Mouse (Mus musculus): ENCODE data around the gene Wrap53.
A peak's percentile ranks its signal among the peaks of the same experiment; 100 is the strongest.

The Wrap53 gene

DNA sequence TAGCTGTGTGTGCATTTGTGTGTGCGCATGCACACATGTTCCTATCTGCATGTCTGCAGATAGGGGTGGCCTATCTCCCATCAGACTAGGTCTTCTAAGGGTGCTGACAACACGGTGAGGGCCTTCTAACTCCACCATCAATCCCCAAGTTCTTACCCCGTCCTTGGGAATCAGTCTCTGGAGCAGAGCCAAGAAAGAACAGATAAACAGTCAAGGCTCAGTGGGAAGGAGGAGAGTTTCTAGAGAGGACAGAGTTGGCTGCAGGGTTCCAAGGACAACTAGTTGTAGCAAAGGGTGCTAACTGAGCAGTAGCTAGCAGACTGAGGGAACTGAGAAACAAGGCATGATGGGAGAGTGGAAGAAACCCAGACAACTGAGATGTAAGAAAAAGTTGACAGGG is 21.7 kb upstream of the Wrap53 start:
- no peak for DNase-seq (ENCODE audit: low read depth, low spot score)

DNA sequence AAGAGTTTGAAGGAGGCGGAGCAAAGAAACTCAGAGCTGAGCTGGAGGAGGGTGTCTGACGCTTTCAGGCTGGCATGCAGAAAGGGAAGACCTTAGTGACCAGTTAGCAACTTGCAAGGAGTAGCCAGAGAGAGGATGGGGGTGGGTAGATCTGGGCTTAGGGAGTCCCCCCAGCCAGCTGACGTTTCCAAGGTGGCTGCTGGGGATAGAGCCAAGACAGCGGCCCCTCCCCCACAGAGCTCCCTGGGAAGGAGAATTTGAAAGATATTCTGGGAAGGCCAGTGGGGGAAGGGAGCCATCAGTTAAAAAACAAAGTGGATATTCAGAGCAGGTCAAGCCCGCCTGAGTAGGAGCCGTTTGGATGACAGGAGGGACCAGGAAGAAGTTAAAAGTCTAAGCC is 20.0 kb upstream of the Wrap53 start:
- DNase-seq (ENCODE audit: low read depth, low spot score): peak; percentile 71

DNA sequence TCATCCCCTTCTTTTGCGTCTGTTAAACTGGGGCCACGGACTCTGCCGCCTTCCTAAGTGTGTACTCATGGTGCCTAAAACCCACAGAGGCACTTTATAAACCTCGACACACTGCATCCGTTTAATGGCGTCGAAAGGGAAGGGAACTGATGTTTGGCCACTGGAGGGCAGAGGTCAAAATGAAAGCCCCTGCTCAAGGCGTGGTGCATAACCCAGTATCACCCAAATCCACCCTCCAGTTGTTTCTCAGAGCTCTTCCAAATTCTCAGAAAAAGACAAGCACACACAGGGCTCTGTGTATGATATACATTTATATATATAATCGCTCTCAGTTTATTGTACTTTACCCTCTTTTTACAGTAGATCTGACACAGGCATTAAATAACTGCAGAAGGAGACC is 19.4 kb upstream of the Wrap53 start:
- DNase-seq (ENCODE audit: low read depth, low spot score): no peak

DNA sequence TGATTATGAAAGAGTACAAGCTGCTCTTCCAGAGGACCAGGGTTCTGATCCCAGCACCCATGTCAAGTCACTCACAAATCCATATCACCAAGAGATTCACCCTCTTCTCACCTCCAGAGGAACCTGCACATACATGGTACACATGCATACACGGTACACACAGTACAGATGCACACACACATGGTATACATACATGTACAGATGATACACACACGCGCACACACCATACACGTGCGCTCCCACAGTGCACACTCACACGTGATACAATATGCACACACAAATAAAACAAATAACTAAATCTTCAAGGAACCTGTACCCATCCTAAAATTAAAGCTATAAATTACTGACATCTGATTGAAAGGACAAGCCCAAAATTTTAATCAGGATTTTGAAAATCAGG is 14.8 kb upstream of the Wrap53 start:
- no peak for DNase-seq (ENCODE audit: low read depth, low spot score)

DNA sequence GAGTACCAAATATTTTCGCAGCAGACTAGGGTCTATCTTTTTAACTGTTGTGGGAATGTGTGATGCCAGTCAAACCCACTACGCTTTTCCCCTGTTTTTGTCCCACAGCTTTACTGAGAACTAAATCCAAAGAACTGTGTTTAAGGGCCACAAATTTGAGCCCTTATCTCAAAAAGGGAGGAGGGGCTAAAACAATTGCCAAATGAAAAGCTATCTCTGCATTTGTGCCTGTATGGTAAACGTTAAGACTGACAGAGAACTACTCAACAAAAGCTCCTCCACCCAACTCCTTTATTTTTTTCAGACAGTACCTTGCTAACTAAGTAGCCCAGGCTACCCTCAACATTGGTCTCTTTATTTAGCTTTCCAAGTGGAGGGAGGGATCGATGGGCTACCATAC is 12.7 kb upstream of the Wrap53 start:
- no peak for DNase-seq (ENCODE audit: low read depth, low spot score)

DNA sequence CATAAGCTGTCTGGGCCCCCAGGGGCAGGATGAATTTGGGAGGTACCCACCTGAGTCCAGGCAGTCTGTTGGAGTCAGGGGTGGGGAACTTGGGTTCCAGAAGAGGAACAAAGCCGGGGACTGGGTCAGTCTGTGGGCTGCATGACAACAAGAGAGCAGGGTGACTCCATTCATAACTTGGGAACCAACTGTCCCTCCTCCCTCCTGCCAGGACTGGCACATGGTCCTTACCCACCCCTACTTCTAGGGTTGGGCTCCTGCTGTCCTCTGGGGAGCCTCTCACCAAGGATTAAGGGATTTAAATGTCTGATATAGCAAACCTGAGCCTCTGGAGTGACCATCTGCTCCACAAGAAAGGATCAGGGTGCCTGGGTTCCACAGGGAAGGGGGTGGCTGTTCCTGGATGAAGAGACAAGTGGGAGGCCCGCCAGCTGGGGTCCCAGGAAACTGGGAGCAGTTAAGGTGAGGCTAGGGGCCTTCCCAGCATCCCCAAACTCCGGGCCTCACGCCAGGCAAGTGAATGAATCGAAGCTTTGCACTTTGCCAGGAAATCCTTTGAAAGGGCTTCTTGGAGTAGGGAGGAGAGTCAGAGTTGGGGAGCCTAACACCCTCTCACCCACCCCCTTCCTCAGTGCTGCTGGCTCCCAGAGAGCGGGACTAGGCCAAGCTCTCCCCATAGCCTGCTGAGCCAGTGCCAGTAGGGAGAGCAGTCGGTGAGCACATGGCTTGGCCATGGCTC is 12.0 kb upstream of the Wrap53 start:
- no peak for DNase-seq (ENCODE audit: low read depth, low spot score)

DNA sequence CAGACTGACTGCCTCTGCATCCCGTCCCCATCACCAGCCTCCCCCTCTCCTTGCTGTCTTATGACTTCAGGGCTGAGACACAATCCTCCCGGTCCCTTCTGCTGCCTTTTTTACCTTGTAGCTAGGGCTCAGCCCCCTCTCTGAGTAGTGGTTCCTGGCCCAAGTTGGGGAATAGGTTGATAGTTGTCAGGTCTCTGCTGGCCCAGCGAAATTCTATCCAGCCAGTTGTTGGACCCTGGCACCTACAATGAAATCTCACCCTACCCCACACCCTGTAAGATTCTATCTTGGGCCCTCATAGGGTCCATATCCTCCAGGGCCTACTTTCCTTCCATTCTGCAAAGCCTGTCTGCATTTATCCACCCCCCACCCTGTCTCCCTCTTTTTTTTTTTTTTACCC is 11.4 kb upstream of the Wrap53 start:
- no peak for DNase-seq (ENCODE audit: low read depth, low spot score)

DNA sequence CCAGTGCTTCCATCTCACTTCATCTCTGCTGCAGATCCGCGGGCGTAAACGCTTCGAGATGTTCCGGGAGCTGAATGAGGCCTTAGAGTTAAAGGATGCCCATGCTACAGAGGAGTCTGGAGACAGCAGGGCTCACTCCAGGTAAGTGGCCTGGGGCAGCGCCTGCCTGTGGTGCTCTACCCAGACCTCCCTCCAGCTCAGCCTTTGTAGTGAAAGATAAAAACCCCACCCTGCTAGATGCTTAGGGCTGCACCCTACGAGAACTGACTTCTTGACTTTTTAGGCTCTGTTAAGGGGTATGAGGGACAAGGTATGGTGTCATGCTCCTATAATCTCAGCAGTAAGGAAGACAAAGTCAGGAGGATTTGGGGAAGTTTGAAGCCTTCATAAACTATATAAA is 10.6 kb upstream of the Wrap53 start:
- no peak for DNase-seq (ENCODE audit: low read depth, low spot score)

DNA sequence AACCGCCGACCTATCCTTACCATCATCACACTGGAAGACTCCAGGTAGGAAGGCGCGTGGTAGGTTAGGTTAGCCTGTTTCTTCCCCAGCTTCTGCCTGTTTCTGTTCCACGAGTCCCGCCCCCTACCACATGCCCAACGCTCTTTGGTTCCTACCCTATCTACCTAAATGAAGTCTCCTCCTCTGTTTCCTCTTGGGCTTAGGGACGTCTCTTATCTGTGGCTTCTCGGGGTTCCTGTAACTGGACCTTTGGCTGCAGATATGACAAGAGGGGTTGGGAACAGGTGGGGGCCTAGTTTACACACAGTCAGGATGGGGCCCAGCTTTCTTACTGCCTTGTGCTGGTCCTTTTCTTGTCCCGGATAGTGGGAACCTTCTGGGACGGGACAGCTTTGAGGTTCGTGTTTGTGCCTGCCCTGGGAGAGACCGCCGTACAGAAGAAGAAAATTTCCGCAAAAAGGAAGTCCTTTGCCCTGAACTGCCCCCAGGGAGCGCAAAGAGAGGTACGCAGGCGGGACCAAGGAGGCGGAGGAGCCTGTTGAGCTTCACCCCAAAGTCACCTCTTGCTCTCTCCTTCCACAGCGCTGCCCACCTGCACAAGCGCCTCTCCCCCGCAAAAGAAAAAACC is 9.3 kb upstream of the Wrap53 start:
- DNase-seq (ENCODE audit: low read depth, low spot score): no peak

DNA sequence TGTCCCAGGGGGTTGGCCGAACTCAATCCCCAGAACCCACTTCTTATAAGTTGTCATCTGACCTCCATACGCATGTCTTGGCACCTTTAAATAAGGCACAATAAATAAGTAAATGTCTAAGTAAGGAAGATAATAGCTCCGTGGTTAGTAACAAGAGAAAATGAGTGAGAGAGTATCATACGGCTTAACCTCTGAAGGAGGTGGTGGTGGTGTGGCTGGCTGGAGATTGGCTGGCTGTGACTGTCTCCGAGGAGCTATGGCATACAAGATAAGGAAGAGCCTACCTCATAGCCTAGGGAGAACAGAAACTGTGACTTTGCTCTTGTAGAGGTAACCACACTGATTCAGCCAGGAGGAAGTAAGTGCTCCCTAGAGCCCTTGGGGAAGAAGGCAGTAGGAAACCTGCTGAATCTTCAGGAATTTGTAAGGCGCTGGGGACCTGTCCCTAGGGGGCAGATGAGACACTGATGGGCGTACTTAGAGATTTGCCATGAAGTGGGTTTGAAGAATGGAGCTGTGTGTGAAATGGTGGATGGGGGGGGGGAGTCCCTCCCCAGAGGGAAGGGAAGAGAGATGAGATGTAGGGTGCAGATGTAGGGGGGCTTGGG is 5.8 kb upstream of the Wrap53 start:
- DNase-seq (ENCODE audit: low read depth, low spot score): peak; percentile 69

DNA sequence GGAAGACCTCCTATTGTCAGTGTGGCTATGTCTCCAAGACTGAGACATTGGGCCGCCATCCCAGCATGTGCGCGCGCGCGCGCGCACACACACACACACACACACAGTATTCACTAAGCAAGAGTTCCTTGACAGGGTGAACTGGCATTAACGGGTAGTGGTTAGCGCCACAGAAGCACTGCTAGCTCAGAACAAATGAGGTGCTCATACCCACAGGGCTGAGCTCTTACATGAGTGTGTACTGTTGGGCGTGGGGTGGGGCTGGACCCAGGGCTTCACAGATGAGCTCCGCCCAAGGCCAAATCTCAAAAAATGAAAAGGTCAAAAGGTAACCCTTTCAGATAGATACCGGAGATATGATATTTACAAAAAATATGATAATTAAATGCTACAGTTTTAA is 4.9 kb upstream of the Wrap53 start:
- DNase-seq (ENCODE audit: low read depth, low spot score): peak; percentile 70

DNA sequence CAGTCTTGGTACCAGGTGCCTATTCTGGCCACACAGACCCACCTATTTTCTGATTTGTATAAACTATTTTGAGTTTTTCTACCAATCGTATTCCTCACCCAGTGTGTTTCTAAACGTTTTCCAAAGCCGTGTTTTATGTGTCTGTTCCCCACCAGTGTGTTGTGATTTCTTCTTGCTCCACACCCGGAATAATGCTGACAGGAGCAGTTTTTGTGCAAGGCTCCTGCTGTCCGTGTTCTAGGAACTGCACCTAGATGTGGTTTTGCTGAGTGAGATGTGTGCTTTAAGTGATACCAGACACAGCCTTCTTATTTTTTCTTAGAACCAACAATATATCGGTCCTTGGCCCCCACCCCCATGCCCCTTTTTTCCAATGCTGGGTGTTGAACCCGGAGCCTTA is 4.0 kb upstream of the Wrap53 start:
- DNase-seq (ENCODE audit: low read depth, low spot score): no peak

DNA sequence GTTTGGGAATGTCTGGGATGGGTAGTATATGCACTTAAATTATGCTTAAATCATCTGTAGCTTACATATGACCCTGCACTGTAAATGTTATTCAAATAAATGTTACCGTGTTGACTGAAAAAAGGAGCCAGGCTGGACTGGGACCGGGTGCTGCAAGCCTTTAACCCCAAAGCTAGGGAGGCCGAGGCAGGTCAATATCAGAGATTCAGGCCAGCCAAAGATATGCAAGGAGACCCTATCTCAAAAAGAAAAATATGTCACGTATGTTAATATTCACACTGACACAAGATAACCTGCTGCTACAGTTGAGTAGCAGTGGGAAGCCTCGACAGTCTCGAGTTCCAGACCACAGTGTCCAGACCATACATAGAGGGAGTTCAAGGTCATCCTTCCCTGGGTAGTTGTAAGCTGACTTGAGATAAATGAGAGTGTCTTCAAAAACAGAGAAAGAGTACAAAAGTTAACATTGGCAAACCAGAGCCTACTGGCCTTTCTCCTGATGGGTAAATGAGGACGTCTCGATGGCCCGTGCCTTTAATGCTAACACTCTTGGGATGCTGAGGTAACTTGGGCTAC is 2.3 kb upstream of the Wrap53 start:
- DNase-seq (ENCODE audit: low read depth, low spot score): peak; percentile 66

DNA sequence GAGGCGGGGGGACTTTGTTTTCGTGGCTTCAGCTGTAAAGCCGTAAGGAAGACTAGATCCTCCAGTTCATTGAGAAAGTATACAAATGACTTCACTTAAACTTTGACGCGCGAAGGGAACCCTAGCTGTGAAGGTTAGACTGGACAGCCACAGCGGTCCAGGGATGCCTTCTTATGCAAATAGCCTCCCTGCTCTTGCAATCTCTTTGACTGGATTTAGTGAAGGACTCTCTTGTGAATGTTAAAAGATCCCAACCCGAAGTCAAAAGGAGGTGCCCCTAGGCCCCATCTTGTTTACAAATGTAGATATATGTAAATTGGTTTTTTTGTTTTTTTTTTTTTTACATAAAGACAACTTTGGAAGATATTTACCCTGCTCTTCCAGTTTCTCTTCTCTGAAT is 1.8 kb upstream of the Wrap53 start:
- DNase-seq (ENCODE audit: low read depth, low spot score): peak; percentile 95

DNA sequence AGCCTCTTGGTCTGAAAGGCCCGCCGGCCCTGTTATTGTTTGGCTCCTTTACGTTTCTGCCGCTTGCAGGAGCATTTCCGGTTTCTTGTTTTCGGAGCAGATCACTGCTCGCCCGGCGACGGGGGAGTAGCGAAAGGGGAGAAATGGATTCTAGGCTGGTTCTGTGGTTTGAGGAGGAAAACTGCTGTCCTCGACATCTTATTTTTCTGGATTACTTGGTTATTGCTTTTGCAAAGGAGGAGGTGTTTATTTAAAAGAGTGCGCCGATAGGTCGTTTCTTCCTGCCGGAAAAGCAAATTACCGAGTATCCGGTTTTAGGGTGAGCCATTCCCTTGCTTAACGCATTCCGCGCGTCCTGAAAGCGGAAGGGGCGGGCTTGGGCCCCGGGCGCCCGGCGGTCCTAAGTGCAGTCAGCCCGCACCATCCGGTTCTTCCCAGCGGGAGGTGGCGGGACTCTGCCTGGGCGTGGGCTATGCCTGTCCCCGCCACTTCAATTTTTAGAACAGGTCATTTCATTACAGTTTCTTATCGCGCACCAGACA is 1.2 kb upstream of the Wrap53 start:
- DNase-seq (ENCODE audit: low read depth, low spot score): peak; percentile 99

DNA sequence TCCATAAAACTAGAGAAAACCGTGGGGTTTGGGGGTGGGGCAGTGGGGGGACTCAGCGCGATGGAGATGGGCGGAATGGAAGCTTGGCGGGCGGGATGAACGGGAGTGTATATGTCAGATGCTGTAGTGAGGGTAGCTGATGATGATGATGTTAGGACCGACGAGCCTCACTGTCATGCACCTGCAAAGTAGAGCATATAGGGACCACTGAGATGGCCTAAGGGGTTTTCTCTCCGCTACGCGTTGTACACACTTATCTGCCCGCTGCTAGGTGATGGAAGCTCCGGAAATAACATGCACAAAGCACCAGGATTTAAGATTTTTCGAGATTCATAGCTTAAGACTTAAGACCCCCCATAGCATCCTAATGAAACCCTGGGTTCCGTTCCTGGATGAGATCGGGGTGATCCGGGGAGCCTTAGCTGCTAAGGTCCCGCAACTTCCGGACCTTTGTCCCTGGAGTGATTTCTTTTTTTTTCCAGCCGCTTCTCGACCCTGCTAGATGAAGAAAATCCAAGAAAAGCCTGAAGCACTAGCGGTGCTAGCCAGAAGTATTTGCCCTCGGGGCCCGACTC is 604 bp upstream of the Wrap53 start:
- no peak for DNase-seq (ENCODE audit: low read depth, low spot score)

DNA sequence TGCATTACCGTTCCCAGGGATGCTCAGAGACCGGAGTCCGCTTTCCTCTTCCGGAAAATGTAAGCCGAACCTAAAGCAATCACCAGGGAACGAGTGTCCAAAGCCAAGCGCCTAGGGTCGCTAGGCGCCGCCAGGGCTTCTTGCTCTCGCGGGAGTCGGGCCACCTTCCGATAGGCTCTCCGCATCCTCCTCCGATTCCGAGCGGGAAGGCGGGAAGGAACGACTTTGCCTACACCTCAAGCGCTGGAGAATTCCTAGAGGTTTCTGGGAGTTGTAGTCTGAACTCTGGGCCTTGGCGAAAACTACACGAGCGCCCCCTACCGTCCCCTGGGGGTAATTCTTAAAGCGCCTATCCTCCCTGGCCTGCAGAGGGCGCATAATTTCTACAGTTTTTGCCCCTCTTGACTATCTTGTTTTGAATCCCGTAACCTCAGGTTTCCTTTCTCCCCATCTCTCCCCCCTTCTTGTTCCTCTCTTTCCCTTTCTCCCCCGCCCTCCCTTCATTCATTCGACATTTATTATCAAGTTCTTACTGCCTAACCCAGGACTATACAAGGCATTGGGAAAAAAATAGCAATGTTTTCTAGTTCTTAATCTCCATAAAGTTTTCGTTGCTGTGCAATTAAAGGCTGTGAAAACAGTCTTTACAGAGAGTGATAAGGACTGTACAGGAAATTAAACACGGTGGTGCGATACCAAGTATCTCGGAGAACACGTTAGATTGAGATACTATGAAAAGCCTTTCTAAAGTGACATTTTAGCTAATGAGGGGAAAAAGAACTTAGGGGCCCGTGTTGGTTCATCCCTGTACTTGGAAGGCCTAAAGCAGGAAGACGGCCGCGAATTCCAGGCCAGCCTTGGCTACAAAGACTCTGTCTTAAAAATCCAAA is 682 bp downstream of the Wrap53 start:
- DNase-seq (ENCODE audit: low read depth, low spot score): peak; percentile 100

DNA sequence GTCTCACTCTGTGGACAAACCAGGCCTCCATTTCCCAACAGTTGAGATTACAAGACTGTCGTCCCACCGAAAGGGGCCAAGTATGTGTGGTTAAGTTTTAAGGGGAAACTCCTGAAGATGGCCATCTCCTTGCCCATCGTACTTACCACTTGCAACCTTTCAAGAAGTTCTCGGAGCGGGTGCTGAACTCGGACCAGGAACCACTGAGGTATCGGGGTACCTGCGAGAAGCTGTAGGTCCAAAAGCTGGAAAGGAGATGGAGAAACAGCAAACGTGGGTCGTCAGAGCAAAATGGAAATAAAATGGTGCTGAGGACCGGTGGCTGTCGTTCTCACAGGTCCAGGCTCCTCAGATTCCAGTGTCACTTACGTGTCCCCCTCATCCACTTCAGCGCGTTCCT is 1.8 kb downstream of the Wrap53 start:
- no peak for DNase-seq (ENCODE audit: low read depth, low spot score)

DNA sequence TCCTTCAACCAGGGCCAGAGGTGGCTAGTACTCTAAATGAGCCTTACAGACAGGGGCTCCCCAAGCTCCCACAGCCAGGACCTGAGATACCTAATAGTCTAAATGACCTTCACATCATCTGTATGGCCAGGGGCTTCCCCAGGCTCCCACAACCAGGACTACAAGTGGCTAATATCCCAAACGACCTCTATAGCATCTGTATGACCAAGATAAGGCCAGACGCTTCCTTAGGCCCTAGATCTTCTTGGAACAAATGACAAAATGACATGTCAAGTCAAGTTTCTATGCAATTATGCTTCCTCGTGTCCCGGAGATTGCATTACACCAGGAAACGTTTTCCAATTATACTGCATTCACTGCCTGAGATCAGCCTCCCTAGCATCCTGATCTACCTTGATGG is 3.7 kb downstream of the Wrap53 start:
- no peak for DNase-seq (ENCODE audit: low read depth, low spot score)

DNA sequence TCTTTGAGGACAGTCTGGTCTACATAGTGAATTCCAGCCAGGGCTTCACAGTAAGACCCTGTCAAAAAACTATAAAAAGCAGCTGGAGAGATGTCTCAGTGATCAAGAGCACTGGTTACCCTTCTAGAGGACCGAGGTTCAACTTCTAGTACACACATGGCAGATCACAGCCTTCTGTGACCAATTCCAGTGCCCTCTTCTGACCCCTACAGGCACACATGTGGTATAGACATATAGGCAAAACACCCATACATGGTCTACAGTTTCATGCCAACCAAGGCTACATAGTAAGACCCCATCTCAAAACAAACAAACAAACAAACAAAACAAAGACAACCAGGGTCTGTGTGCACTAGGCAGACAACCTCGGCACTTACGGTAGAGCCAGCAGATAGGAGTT is 4.8 kb downstream of the Wrap53 start:
- DNase-seq (ENCODE audit: low read depth, low spot score): peak; percentile 78

DNA sequence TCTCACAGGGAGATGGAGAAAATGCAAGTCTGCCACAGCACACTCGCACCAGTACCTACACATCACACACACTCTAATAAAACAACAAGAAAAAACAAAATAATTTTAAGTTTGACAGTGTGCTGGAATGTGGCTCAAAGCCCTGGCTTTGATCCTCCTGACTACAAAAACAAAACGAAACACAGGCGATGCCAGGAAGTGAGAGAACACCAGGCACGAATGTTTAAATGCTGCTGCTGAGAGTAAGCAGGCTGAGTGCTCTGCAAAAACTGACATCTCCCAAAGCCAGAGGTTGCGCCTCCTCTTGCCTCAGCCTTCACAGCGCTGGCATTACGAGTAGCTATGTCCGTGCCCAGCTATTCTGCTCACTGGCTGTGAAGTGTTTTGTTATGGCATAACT is 14.9 kb downstream of the Wrap53 start:
- DNase-seq (ENCODE audit: low read depth, low spot score): no peak
